Mouse (Mus musculus) spleen, adult 2 months (tissue): Measurements from ENCODE around the gene Krtap19-3. TPM values are rescaled to one million over a fixed set of nuclear protein-coding genes. Genes with fewer than 3 reads are reported as not detected.

Experiments used
- DNase-seq, 2 experiments: peaks; one replicate each; pipeline versions ENCODE4 v3.0.0 to v3.0.0-alpha.2; 2012 to 2021; ENCODE audit warnings: low spot score in 2 of 2, low read depth in 1 of 2
- H3K27ac ChIP-seq: fragments of 200-500 bp; 2 replicates; pipeline ENCODE4 v1.5.1; 2012; ENCODE audit warnings: low read length, inconsistent platforms; ENCODE audit not compliant: insufficient read depth
- H3K27me3 ChIP-seq: fragments of 200-500 bp; 2 replicates; pipeline ENCODE4 v1.6.1; 2012; ENCODE audit warnings: mild to moderate bottlenecking, moderate library complexity, low read length, inconsistent platforms; ENCODE audit not compliant: control insufficient read depth, insufficient read depth
- H3K36me3 ChIP-seq: fragments of 200-500 bp; 2 replicates; pipeline ENCODE4 v1.6.1; 2012; ENCODE audit warnings: mild to moderate bottlenecking, low read length, inconsistent platforms; ENCODE audit not compliant: control insufficient read depth, insufficient read depth
- H3K4me1 ChIP-seq: fragments of 200-500 bp; 2 replicates; pipeline ENCODE4 v1.6.1; 2011; ENCODE audit warnings: inconsistent platforms; ENCODE audit not compliant: control insufficient read depth, insufficient read depth, insufficient read length
- H3K4me3 ChIP-seq: fragments of 200-500 bp; 2 replicates; pipeline ENCODE4 v1.5.1; 2011; ENCODE audit warnings: mild to moderate bottlenecking, inconsistent platforms; ENCODE audit not compliant: insufficient read depth, insufficient read length; ENCODE audit errors: extremely low read depth
- CTCF ChIP-seq: fragments of 200-500 bp; IDR thresholded peaks from 2 replicates; pipeline ENCODE4 v1.5.1; 2011; ENCODE audit warnings: mild to moderate bottlenecking, inconsistent platforms; ENCODE audit not compliant: insufficient read depth, insufficient read length, insufficient replicate concordance; ENCODE audit errors: extremely low read depth
- POLR2A ChIP-seq: fragments of 200-500 bp; IDR thresholded peaks from 2 replicates; pipeline ENCODE4 v1.6.1; 2011; ENCODE audit warnings: low read depth, low read length, inconsistent platforms
- WGBS: fragments of 180-500 bp; shearing (Covaris S2); methylation state at CpG from one replicate; pipeline ENCODE4 v1.1.7; 2018; 5-methylcytosine and 5-hydroxymethylcytosine counted together
- polyA plus RNA-seq: library from polyadenylated mRNA; depleted of rRNA; stranded (reverse); fragments of >200 nt; gene quantifications from 2 replicates; pipeline ENCODE4 v1.2.3, GENCODE M21; 2012; rRNA removed

The Krtap19-3 gene
- polyA plus RNA-seq = not detected in 2 replicates

DNA sequence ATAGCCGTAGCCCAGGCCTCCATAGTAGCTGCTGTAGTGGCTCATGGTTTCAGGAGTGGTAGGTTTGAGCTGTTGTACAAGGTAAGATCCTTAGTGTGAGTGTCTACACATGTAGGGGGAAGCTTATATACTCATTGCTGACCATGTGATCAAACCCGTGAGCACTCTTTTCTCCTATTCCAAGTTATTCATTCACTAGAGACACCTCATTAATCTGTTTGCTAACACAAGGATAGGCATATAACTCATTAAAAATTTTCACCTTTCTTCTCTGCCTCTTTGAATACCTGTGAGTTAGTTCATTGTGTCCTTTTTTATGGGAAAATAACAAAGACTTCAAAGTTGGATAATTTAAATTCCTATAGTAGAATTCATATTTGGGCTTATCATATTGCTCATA is at the start of gene Krtap19-3:
Krtap19-3 (minus strand) TSS at position 101 of the 400 bp plus-strand sequence.
- 93% methylated on average over 2 of the region's 2 CpGs for WGBS
- H3K4me1 ChIP-seq = no peaks in the 10 kb centered on the region
- no peak for DNase-seq
- H3K27ac ChIP-seq = no peak within 1 kb of the TSS
- no peak for TF ChIP-seq CTCF
- H3K4me3 ChIP-seq = no peak within 1 kb of the TSS
- H3K36me3 ChIP-seq = no peaks in the 10 kb centered on the region
- H3K27me3 ChIP-seq = no peaks in the 10 kb centered on the region

DNA sequence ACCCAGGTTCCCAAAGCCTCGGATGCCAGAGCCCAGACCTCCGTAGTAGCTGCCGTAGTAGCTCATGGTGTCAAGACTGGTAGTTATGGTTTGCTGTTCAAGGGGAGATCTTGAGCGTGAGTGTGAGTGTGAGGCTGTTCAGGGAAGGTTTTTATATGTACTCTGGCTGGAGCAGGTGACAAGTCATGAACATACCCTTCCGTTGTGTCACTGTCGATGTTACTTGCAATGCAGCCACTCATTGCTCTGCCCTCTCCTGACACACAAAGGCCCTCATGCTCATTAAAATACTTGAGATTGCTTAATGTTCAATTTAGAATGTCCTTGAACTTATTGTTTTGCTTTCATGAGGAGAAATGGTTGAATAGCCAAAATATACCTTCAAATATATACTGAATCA is 18.5 kb upstream of the Krtap19-3 start, which contains the start of gene Krtap19-5:
Krtap19-5 (minus strand) TSS at position 101 of the 400 bp plus-strand sequence.
- Histone ChIP-seq H3K27ac (no peak within 1 kb of the TSS), H3K4me3 (no peak within 1 kb of the TSS), H3K27me3 (no peaks in the 10 kb centered on the region), H3K4me1 (no peaks in the 10 kb centered on the region), H3K36me3 (no peaks in the 10 kb centered on the region)
- 92% methylated on average over 6 of the region's 6 CpGs for WGBS
- no peak for DNase-seq
- TF ChIP-seq POLR2A (no peak), CTCF (no peak)

DNA sequence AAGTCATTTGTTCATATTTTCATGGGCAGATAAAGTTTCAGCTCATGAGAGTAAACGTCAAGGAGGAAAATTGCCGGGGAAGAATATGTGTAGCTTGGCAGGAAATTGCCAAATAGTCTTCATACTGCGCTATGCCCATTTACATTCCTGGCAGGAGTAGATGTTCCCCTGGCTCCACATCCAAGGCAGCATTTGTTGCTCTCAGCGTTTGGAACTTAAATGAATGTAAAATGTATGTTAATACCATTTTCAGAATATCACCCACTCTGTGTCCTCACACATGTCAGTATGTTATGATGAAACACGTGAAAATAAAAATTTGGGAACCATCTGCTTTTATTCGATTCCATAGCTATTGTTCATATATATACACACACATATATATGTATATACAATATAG is 9.0 kb upstream of the Krtap19-3 start:
- 87% methylated on average over 6 of the region's 6 CpGs for WGBS
- H3K27ac ChIP-seq = no peak overlapping the region
- TF ChIP-seq CTCF (no peak), POLR2A (no peak)
- no peaks in the 10 kb centered on the region for H3K4me1 ChIP-seq
- H3K4me3 ChIP-seq = no peak overlapping the region
- no peaks in the 10 kb centered on the region for H3K27me3 ChIP-seq
- no peaks in the 10 kb centered on the region for H3K36me3 ChIP-seq
- DNase-seq = no peak

DNA sequence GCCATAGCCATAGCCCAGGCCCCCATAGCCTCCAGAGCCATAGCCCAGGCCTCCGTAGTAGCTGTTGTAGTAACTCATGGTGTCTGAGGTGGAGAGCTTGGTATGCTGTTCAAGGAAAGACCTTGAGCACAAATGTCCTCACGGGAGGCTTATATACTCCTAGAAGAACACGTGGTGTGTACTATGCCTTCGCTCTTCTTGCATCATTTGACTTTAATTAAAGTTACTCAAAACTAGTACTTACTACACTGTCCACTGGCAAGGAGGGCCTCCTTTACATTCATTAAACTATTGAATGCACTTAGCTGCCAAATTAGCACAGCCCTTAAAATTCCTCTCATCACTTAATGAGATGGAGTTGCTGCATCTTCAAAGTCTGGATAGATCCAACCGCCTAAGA is 7.2 kb upstream of the Krtap19-3 start, which contains the start of gene Krtap19-4:
Krtap19-4 (minus strand) TSS at position 101 of the 400 bp plus-strand sequence.
- Histone ChIP-seq H3K27ac (no peak within 1 kb of the TSS), H3K36me3 (no peaks in the 10 kb centered on the region), H3K4me3 (no peak within 1 kb of the TSS), H3K27me3 (no peaks in the 10 kb centered on the region), H3K4me1 (no peaks in the 10 kb centered on the region)
- 89% methylated on average over 5 of the region's 5 CpGs for WGBS
- DNase-seq = no peak
- TF ChIP-seq POLR2A (no peak), CTCF (no peak)

DNA sequence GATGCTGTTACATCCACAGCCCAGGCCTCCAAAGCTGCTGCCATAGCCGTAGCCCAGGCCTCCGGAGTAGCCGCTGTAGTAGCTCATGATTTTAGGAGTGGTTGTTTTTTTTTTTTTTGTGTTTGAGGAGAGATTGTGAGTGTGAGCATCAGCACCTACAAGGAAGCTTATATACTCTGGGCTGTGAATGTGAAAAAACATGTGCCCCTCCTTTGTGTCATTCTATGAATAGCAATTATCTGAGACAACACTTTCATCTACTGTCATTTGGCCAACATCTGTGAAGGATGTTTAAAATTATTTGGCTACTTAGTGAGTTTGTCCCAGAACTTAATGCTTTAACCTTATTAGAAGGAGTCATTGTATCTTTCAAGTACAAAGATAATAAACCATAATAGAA is 3.7 kb downstream of the Krtap19-3 start, which contains the start of gene Krtap19-2:
Krtap19-2 (minus strand) TSS at position 101 of the 400 bp plus-strand sequence.
- 93% methylated on average over 3 of the region's 3 CpGs for WGBS

DNA sequence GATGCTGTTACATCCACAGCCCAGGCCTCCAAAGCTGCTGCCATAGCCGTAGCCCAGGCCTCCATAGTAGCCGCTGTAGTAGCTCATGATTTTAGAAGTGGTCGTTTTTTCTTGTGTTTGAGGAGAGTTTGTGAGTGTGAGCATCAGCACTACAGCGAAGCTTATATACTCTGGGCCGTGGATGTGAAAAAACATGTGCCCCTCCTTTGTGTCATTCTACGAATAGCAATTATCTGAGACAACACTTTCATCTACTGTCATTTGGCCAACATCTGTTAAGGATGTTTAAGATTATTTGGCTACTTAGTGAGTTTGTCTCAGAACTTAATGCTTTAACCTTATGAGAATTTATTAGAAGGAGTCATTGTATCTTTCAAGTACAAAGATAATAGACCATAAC is 8.5 kb downstream of the Krtap19-3 start, which contains the start of gene Krtap19-1:
Krtap19-1 (minus strand) TSS at position 101 of the 400 bp plus-strand sequence.
- no peak for TF ChIP-seq CTCF
- TF ChIP-seq POLR2A = no peak
- DNase-seq = no peak
- Histone ChIP-seq H3K27me3 (no peaks in the 10 kb centered on the region), H3K27ac (no peak within 1 kb of the TSS), H3K36me3 (no peaks in the 10 kb centered on the region), H3K4me3 (no peak within 1 kb of the TSS), H3K4me1 (no peaks in the 10 kb centered on the region)
- WGBS = 86% methylated on average over 6 of the region's 6 CpGs

More for the DNA sequence above, 3.7 kb downstream of the Krtap19-3 start, which contains the start of gene Krtap19-2:
- Histone ChIP-seq H3K4me1 (no peaks in the 10 kb centered on the region), H3K4me3 (no peak within 1 kb of the TSS), H3K27me3 (no peaks in the 10 kb centered on the region), H3K27ac (no peak within 1 kb of the TSS), H3K36me3 (no peaks in the 10 kb centered on the region)
- DNase-seq = no peak
- TF ChIP-seq POLR2A = no peak
- TF ChIP-seq CTCF = no peak

DNA sequence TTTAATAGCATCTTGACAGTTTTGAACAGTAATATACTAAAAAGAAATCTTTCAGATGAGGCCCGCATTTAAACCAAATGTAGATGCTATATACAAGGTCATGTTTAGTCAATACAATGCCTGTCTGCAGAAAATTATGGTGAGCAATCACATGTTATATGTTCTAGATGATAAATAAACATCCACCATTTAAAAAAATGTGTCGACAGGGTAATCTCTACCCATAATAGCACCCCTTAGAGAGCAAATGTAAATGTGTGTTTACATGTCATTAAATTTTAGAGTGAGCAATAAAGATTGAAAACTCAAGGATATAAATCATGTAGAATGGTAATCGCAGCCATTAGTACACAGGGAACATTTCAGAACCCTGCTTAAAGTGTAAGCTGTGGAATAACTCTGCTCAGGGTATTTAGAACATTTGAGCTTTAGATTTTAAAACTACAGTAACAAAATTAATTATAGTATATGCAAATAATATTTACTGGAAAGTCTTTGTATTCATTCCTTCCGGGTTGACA is 12.9 kb downstream of the Krtap19-3 start:
- Histone ChIP-seq H3K4me1 (no peaks in the 10 kb centered on the region), H3K27ac (no peak overlapping the region), H3K27me3 (no peaks in the 10 kb centered on the region), H3K4me3 (no peak overlapping the region), H3K36me3 (no peaks in the 10 kb centered on the region)
- 86% methylated on average over 4 of the region's 4 CpGs for WGBS
- TF ChIP-seq POLR2A = no peak
- no peak for TF ChIP-seq CTCF
- no peak for DNase-seq

DNA sequence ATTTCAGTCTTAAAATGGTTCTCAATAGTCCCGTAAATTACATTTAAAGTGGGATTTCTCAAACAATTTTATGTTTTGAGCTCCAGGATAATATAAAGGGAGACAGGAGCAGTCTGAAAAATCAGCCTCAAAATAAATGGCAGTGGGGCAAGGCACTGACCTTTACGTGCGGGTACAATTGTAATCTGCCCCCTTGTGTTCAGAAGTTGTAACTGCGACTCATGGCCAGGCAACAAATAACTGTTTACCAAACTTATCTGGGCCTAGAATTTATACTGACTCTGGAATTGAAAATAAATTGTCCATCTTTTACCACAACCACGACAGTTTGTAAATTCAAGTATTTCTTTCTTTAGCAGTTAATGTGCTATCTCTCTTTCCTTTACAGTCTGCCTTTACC is 26.4 kb downstream of the Krtap19-3 start:
- H3K27ac ChIP-seq = no peak overlapping the region
- no peak overlapping the region for H3K4me3 ChIP-seq
- 17% methylated on average over 5 of the region's 5 CpGs for WGBS
- no peaks in the 10 kb centered on the region for H3K36me3 ChIP-seq
- DNase-seq = no peak
- no peak for TF ChIP-seq POLR2A
- TF ChIP-seq CTCF = 0 out of 2 replicates have a peak, but pooled peaks have one; percentile 3
- H3K4me1 ChIP-seq = no peaks in the 10 kb centered on the region
- H3K27me3 ChIP-seq = no peaks in the 10 kb centered on the region
